Mouse (Mus musculus) stomach, embryonic 16.5 days (tissue): ENCODE results near the gene Nit2. TPM values are rescaled to one million over a fixed set of nuclear protein-coding genes. Genes with fewer than 3 reads are reported as not detected.

Source experiments
- ATAC-seq: fragments of 200-750 bp; cut with Nextera tagmentation; 2 replicates; pipeline ENCODE4 v1.8.0; 2017; ENCODE audit warnings: moderate number of reproducible peaks, moderate TSS enrichment; ENCODE audit not compliant: insufficient read depth, low FRiP score
- H3K27ac ChIP-seq: fragments of 300-500 bp; sonication (generic); 2 replicates; pipeline ENCODE4 v1.5.1; 2014; ENCODE audit warnings: low read length
- H3K27me3 ChIP-seq: fragments of 300-500 bp; sonication (generic); 2 replicates; pipeline ENCODE4 v1.6.1; 2014; ENCODE audit warnings: low read length, control low read depth, mixed read lengths; ENCODE audit not compliant: control insufficient read depth, insufficient read depth
- H3K36me3 ChIP-seq: fragments of 300-500 bp; sonication (generic); 2 replicates; pipeline ENCODE4 v1.6.1; 2014; ENCODE audit warnings: low read length; ENCODE audit not compliant: control insufficient read depth, insufficient read depth
- H3K4me1 ChIP-seq: fragments of 300-500 bp; sonication (generic); 2 replicates; pipeline ENCODE4 v1.6.1; 2014; ENCODE audit warnings: low read length, control low read depth, mixed read lengths; ENCODE audit not compliant: control insufficient read depth, insufficient read depth
- H3K4me2 ChIP-seq: fragments of 300-500 bp; sonication (generic); 2 replicates; pipeline ENCODE4 v1.6.1; 2014; ENCODE audit warnings: low read depth, low read length, mixed read lengths
- H3K4me3 ChIP-seq: fragments of 300-500 bp; sonication (generic); replicated peaks from 2 replicates; pipeline ENCODE4 v1.5.1; 2014; ENCODE audit warnings: mild to moderate bottlenecking, low read length
- H3K9ac ChIP-seq: fragments of 300-500 bp; sonication (generic); 2 replicates; pipeline ENCODE4 v1.6.1; 2014; ENCODE audit warnings: low read length
- H3K9me3 ChIP-seq: fragments of 300-500 bp; sonication (generic); replicated peaks from 2 replicates; pipeline ENCODE4 v1.6.1; 2016; ENCODE audit warnings: low read length, control low read depth; ENCODE audit not compliant: control insufficient read depth
- WGBS: fragments of 180-500 bp; shearing (Covaris S2); extraction: QIAGEN DNeasy Blood & Tissue Kit; methylation state at CpG from one replicate; pipeline ENCODE4 v1.1.7; 2014; 5-methylcytosine and 5-hydroxymethylcytosine counted together
- polyA plus RNA-seq: library from polyadenylated mRNA; unstranded; fragments of >200 nt; fragmentation: Nextera tagmentation; extraction: Ambion mirVana; gene quantifications from 2 replicates; pipeline ENCODE4 v1.2.1, GENCODE M21; 2015

The Nit2 gene
- polyA plus RNA-seq, 1 experiment from 2014 or later: 72.8 TPM

DNA sequence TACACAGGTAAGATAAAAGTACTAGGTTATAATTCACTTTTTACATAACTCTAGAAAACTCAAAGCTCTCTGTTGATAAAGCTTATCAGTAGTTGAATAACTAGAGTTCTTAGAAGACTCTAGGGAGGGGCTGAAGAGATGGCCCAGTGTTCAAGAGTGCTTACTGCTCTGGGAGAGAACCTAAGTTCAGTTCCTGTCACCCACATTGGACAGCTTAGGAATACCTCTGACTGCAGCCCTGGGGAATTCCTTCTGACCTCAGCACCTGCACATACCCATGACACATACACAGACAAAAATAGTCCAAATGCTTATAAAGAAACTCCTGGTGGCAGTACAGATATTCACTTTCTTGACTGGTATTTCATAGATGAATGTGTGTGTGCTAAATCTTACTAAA lies 11.2 kb downstream of the Nit2 start:
- Histone ChIP-seq H3K27ac (no peak overlapping the region), H3K4me1 (no peaks in the 10 kb centered on the region), H3K4me2 (no peak overlapping the region), H3K9me3 (no peaks in the 10 kb centered on the region), H3K36me3 (peaks cover 11% of the 10 kb centered on the region; the same call in 1 of the 2 replicates), H3K4me3 (no peak overlapping the region), H3K9ac (no peak overlapping the region), H3K27me3 (no peaks in the 10 kb centered on the region)
- no peak for ATAC-seq

GRCm38 (mm10) chr16:57151437-57151836 lies 15.7 kb downstream of the Nit2 start:
- H3K27ac ChIP-seq: no peak overlapping the region

DNA sequence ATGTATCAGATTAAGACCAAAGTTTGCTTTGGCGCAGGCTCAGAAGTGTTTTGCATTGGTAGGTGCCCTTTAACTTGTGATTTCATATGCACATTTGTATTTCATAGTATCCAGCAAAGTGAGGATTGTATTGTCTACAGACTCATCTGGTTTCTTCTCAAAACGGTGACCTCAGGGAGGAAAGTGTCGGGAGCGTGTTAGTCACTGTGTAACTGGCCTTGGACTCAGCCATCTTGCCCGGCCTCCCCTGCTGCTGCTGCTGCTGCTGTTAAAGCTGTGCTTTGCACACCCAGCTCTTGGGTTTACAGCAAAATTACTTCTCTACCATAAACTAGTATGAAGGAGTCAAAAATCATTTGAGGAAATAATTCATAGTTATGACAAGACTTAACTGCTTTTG lies 22.4 kb downstream of the Nit2 start:
- H3K36me3 ChIP-seq: peaks cover 15% of the 10 kb centered on the region
- WGBS: 95% methylated on average over 5 of the region's 5 CpGs

More at GRCm38 (mm10) chr16:57151437-57151836, 15.7 kb downstream of the Nit2 start:
- Histone ChIP-seq H3K9me3 (no peaks in the 10 kb centered on the region), H3K9ac (no peak overlapping the region), H3K27me3 (no peaks in the 10 kb centered on the region), H3K4me1 (no peaks in the 10 kb centered on the region), H3K36me3 (peaks cover 25% of the 10 kb centered on the region), H3K4me3 (no peak overlapping the region), H3K4me2 (no peak overlapping the region)
- 91% methylated on average over 4 of the region's 4 CpGs for WGBS
- ATAC-seq: no peak

DNA sequence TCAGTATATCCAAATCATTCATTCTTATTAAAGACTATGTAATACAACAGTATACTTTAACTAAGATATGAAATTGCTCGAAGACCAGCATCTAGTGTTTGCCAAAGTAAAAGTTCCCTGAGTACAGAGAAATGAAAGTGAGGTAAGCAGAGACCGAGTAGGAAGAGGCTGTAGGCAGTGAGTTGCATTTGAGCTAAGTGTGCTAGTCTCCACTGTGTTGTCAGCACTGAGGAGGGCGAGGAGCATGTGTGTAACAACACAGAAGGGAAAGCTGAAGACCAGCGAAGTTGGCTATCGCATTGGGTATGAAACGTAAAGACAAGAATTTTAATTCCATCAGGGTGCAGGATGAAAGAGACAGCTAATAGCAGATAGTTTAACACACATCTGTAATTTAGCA lies 33.5 kb downstream of the Nit2 start:
- ATAC-seq: no peak
- Histone ChIP-seq H3K9me3 (no peaks in the 10 kb centered on the region), H3K27me3 (no peaks in the 10 kb centered on the region), H3K4me1 (0 out of 2 replicates have a peak, but pooled peaks cover 2% of the 10 kb centered on the region), H3K4me2 (no peak overlapping the region), H3K36me3 (0 out of 2 replicates have a peak, but pooled peaks cover 4% of the 10 kb centered on the region), H3K9ac (no peak overlapping the region), H3K4me3 (no peak overlapping the region), H3K27ac (no peak overlapping the region)
- 93% methylated on average over 6 of the region's 6 CpGs for WGBS

More for the DNA sequence above, 22.4 kb downstream of the Nit2 start:
- no peaks in the 10 kb centered on the region for H3K4me1 ChIP-seq
- H3K4me2 ChIP-seq: no peak overlapping the region
- no peak for ATAC-seq
- no peak overlapping the region for H3K27ac ChIP-seq
- no peaks in the 10 kb centered on the region for H3K27me3 ChIP-seq
- H3K9ac ChIP-seq: no peak overlapping the region
- no peaks in the 10 kb centered on the region for H3K9me3 ChIP-seq
- H3K4me3 ChIP-seq: no peak overlapping the region

GRCm38 (mm10) chr16:57132326-57132725 lies 34.8 kb downstream of the Nit2 start:
- 23% methylated on average over 1 of the region's 1 CpGs for WGBS
- no peak for ATAC-seq

GRCm38 (mm10) chr16:57131544-57131943 lies 35.6 kb downstream of the Nit2 start:
- Histone ChIP-seq H3K9me3 (no peaks in the 10 kb centered on the region), H3K4me3 (no peak overlapping the region), H3K9ac (no peak overlapping the region), H3K4me1 (peaks cover 8% of the 10 kb centered on the region), H3K27me3 (no peaks in the 10 kb centered on the region), H3K27ac (no peak overlapping the region), H3K36me3 (no peaks in the 10 kb centered on the region), H3K4me2 (no peak overlapping the region)
- 77% methylated on average over 4 of the region's 4 CpGs for WGBS
- ATAC-seq: no peak

More at GRCm38 (mm10) chr16:57132326-57132725, 34.8 kb downstream of the Nit2 start:
- H3K27me3 ChIP-seq: no peaks in the 10 kb centered on the region
- H3K4me2 ChIP-seq: no peak overlapping the region
- 0 out of 2 replicates have a peak, but pooled peaks cover 3% of the 10 kb centered on the region for H3K36me3 ChIP-seq
- no peak overlapping the region for H3K4me3 ChIP-seq
- H3K9me3 ChIP-seq: no peaks in the 10 kb centered on the region
- H3K27ac ChIP-seq: no peak overlapping the region
- peaks cover 7% of the 10 kb centered on the region for H3K4me1 ChIP-seq
- H3K9ac ChIP-seq: no peak overlapping the region

DNA sequence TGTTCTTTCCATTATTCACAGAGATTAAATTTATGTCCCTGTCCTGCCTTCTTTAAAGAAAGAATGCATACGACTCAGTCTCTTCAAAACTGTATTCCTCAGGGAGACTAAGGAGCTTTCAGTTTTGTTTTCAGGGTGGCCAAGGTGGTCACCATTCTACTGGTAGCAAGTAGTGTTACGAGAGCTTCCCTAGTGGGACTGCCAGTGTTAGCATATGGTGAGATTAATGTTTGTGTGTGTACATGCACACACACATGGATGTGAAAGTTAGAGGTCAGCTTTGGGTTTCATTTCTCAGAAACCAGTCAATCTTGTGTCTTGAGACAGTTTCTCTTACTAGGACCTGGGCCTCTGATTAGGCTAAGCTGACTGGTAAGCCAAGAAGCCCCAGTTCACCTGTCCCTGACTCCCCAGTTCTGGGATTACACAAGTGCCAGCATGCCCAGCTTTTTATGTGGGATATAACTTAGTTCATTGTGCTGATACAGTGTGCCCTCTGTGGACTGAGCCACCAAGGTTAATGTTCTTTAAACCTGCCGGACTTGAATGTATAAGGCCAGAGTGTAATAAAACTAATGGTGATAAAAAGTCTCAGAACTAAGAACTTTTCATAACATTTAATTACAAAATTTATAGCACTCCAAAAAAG lies 36.3 kb downstream of the Nit2 start:
- peaks cover 11% of the 10 kb centered on the region for H3K4me1 ChIP-seq
- no peak overlapping the region for H3K4me3 ChIP-seq
- ATAC-seq: no peak
- H3K9ac ChIP-seq: no peak overlapping the region
- H3K27me3 ChIP-seq: no peaks in the 10 kb centered on the region
- 67% methylated on average over 3 of the region's 3 CpGs for WGBS
- H3K9me3 ChIP-seq: no peaks in the 10 kb centered on the region
- H3K27ac ChIP-seq: peak overlapping the region; percentile 52; the same call in 1 of the 2 replicates
- no peak overlapping the region for H3K4me2 ChIP-seq
- H3K36me3 ChIP-seq: no peaks in the 10 kb centered on the region

- ATAC-seq: no peak
- 39% methylated on average over 2 of the region's 2 CpGs for WGBS
- Histone ChIP-seq H3K36me3 (no peaks in the 10 kb centered on the region), H3K27ac (no peak overlapping the region), H3K4me1 (peaks cover 22% of the 10 kb centered on the region), H3K9ac (no peak overlapping the region), H3K9me3 (no peaks in the 10 kb centered on the region), H3K27me3 (no peaks in the 10 kb centered on the region), H3K4me3 (no peak overlapping the region), H3K4me2 (no peak overlapping the region)
Measured at GRCm38 (mm10) chr16:57127825-57128224, 39.3 kb downstream of the Nit2 start.

DNA sequence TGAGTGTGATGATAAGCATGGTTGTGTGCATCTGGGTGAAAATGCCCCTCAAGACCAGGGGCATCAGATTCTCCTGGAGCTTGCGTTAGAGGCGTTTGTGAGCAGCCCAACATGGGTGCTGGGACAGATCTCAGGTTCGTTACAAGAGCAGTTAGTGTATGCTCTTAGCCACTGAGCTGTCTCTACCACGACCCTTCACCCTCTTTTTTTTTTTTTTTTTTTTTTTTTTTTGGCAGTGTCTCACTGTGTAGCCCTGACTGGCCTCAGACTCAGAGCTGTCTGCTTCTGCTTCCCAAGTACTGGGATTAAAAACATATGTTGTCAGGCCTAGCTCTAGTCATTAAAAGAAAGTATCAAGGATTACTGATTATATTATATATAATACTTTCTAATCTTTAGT lies 40.9 kb downstream of the Nit2 start:
- ATAC-seq: no peak
- peaks cover 25% of the 10 kb centered on the region for H3K4me1 ChIP-seq
- no peaks in the 10 kb centered on the region for H3K9me3 ChIP-seq
- H3K9ac ChIP-seq: no peak overlapping the region
- H3K4me2 ChIP-seq: no peak overlapping the region
- no peaks in the 10 kb centered on the region for H3K36me3 ChIP-seq
- no peaks in the 10 kb centered on the region for H3K27me3 ChIP-seq
- no peak overlapping the region for H3K4me3 ChIP-seq
- 66% methylated on average over 4 of the region's 4 CpGs for WGBS
- H3K27ac ChIP-seq: no peak overlapping the region
